Mouse (Mus musculus): ENCODE data around the gene Hist1h1a. TPM values are rescaled to one million over a fixed set of nuclear protein-coding genes. Genes with fewer than 3 reads are reported as not detected.
"Not testable (repeated sequence)": the region's sequence is repeated elsewhere in the genome, so short reads cannot be mapped to it uniquely, and the experiment has no call there.

The Hist1h1a gene
- 10 to 100 TPM; 15.7 to 16.5 TPM for total RNA-seq (2021)
- long read RNA-seq: 0 reads

DNA sequence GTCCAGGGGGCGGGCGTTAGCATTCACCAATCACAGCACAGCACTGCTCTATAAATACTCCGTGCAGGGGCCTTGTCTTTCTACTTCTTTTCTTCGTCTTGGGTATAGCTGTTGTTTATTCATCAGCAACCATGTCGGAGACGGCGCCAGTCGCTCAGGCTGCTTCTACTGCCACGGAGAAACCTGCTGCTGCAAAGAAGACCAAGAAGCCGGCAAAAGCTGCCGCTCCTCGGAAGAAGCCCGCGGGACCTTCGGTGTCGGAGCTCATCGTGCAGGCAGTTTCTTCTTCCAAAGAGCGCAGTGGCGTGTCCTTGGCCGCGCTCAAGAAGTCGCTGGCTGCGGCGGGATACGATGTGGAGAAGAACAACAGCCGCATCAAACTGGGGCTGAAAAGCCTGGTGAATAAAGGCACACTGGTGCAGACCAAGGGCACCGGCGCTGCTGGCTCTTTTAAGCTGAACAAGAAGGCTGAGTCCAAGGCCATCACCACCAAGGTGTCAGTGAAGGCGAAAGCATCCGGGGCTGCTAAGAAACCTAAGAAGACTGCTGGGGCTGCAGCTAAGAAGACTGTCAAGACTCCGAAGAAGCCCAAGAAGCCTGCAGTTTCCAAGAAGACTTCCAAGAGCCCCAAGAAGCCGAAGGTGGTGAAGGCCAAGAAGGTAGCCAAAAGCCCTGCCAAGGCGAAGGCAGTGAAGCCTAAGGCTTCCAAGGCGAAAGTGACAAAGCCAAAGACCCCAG is at the start of gene Hist1h1a:
Gene Hist1h1a (plus strand): TSS at position 81 of the 738 bp plus-strand sequence.
- DNase-seq (ENCODE audit: low spot score in 2 of 2): peak; percentile 63 to 84

- no peak for DNase-seq (ENCODE audit: low spot score in 2 of 2)
Measured at GRCm38 (mm10) chr13:23716261-23717042, 47.0 kb upstream of the Hist1h1a start.

- DNase-seq (ENCODE audit: low spot score in 2 of 2): no peak
Measured at GRCm38 (mm10) chr13:23717176-23717575, 46.3 kb upstream of the Hist1h1a start.

DNA sequence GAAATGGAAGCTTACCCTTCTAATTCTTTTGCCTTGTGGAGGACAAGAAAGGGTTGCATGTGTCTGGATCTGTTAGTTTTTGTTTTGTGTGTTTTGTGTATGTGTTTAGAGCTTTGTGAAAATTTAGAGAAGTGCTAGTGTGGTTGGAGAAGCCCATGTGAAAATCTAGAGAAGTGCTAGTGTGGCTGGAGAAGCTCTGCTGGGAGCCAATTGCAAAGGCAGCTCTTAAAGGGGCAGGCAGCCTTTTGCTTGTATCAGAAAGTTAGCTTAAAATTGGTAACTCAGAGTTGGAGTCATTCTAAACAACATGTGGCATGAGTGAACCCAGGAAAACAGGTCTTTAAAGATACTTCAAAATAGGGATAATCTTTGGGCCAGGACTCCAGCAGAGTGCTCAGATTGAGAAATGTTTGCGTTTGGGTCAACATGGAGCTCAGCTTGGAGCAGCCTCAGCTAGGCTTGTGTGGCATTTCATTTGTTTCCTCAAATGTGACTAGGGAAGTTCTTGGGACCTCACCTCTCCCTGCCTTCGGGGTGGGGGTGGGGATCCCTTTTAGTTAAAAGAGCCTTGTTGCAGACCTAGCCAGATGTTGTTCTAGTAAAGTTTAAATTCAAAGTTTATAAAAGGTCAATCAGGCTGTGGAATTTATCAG is 45.7 kb upstream of the Hist1h1a start:
- not testable (repeated sequence) for DNase-seq (ENCODE audit: low spot score in 2 of 2)

- DNase-seq (ENCODE audit: low spot score in 2 of 2): no peak
Measured at GRCm38 (mm10) chr13:23724239-23724638, 39.2 kb upstream of the Hist1h1a start.

DNA sequence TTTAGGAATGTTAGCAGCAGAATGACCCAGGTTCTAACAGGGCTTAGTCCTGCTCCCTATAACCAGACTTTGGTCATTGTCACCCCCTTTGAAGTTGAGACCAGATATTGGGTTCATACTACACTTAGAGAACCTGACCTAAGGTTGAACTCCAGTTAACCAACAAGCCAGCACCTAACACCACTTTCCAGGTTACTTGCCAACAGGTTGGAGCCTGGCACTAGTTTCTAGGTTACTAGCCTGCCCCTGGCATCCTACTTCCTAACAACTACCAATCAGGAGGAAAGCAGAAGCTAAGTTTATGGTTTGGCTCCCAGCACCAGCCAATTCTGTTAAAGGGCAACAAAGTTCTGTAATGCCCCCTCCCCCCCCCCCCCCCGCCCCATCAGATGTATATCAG is 38.3 kb upstream of the Hist1h1a start:
- DNase-seq (ENCODE audit: low spot score in 2 of 2): no peak

GRCm38 (mm10) chr13:23728472-23729191 is 34.8 kb upstream of the Hist1h1a start:
- no peak for DNase-seq (ENCODE audit: low spot score in 2 of 2)

GRCm38 (mm10) chr13:23729192-23729525 is 34.3 kb upstream of the Hist1h1a start:
- DNase-seq (ENCODE audit: low spot score in 2 of 2): no peak

DNA sequence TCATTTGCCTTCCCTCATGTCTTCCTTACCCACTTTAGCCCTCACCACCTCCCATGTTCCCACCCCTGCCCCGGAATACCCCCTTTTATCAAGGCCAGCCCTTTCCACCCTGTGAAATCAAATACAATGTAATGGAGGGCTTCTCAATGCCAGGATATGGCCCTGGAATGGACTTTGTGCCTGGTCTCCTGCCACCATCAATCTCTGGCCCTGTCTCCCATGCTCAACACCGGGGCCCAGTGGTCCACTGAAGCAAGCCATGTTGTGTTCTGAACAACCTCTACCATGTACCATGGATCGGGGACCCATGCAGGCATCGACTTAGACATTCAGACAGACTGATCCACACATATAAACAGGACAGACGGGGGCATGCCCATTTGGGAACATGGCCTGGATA is 33.8 kb upstream of the Hist1h1a start:
- no peak for DNase-seq (ENCODE audit: low spot score in 2 of 2)

DNA sequence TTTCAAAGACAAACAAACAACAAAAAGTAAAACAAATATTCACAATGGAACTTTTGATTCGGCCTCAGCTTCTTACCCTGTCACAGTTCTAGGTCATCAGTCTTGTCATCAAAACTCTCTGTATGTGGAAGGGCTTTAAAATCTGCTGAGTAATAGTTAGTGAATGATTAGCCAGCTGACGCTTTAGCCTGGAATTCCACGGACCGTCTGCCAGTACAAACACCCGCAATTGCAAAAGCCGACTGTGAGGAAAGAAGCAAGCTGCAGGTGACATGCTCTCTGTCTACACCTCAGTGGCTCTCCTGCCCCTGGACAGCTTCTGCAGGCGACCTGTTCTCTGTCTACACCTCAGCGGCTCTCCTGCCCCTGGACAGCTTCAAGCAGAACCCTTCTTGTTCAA is 33.0 kb upstream of the Hist1h1a start:
- DNase-seq (ENCODE audit: low spot score in 2 of 2): no peak

DNA sequence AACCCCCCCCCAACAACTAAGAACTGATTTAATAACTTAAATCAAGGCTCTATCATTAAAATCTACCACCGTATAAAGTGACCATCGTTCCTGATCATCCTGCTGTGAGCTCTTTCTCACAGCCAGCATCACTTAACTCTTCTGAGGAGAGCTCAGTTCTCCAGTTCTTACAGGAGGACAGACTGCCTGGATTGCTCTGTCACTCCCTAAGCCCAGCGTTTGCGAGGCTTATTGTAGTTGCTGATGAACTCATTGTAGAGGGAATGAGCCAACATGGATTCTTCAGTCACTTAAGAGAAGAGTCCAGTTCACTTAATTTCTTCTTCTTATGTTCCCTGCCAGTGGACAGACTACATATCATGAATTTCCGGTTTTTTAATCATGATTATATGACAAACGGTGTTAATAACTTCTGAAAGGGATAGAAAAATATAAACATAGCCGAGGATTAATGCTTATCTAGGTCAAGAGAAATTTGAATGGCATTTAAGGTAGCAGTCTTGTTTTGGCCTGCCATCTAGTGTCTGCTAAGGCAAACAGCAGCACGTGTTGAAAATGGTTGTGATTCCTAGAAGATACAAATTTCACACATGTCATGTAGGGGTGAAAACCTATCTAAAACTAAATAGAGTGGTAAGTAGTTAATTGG is 31.2 kb upstream of the Hist1h1a start:
- peak in 1 of 2 experiments; percentile 66 for DNase-seq (ENCODE audit: low spot score in 2 of 2)

- no peak for DNase-seq (ENCODE audit: low spot score in 2 of 2)
Measured at GRCm38 (mm10) chr13:23737091-23737490, 26.4 kb upstream of the Hist1h1a start.

- DNase-seq (ENCODE audit: low spot score in 2 of 2): no peak
Measured at GRCm38 (mm10) chr13:23738041-23738440, 25.4 kb upstream of the Hist1h1a start.

- peak; percentile 76 to 89 for DNase-seq (ENCODE audit: low spot score in 2 of 2)
Measured at GRCm38 (mm10) chr13:23738677-23739068, 24.8 kb upstream of the Hist1h1a start, which contains the start of gene Hist1h1c. TSS of gene Hist1h1c (plus strand) at chr13:23738808.

DNA sequence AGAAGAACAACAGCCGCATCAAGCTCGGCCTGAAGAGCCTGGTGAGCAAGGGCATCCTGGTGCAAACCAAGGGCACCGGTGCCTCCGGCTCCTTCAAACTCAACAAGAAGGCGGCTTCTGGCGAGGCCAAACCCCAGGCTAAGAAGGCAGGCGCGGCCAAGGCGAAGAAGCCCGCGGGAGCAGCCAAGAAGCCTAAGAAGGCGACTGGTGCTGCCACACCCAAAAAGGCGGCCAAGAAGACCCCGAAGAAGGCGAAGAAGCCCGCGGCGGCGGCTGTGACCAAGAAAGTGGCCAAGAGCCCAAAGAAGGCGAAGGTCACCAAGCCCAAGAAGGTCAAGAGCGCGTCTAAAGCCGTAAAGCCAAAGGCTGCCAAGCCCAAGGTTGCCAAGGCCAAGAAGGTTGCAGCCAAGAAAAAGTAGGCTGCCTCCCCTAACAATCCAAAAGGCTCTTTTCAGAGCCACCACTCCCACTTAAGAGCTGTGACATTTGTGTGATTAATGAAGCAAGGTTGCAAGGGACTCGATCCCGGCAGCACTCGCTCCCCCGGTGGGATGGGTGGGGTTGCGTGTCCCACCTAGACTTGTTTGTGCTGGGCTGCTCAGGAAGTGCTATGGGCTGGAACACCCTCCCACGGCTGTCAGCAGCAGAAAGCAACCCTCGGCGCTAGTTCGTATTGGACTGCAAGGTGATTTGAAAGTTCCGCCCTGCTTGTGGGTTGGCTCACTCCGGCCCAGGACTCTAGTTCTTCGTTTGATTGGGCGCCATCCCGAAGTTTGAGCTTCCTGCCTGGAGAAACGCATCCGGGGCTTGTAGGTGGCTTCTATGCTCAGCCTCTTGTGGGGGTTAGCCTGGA is 24.2 kb upstream of the Hist1h1a start:
- DNase-seq (ENCODE audit: low spot score in 2 of 2): peak; percentile 94 to 98

- DNase-seq (ENCODE audit: low spot score in 2 of 2): no peak
Measured at GRCm38 (mm10) chr13:23739922-23740252, 23.6 kb upstream of the Hist1h1a start.

DNA sequence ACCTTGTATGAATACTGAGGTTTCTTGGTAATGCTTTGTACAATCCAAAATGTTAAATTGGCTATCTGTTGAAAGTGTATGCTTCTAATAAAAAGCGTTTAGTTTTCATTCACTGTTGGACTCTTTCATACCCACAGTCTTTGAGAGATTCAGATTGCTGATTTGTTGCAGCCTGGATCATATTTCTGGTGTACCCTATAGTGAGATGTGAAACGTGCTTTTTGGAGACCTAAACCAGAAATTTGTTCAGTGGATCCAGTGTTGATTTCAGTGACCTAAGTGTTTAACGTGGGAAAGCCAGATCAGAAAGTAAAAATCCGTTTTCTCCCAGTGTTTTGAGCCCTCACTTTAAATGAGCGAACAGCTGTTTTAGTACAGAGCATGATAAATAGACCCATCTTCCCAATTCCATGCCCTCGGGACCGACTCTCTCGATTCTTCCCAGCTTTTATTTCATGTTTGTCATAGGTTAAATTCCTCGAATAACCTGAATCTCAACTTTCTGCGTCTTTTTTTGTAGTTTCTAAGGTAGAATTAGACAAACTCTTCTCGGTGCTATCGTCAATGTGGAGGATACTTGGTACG is 23.1 kb upstream of the Hist1h1a start:
- no peak for DNase-seq (ENCODE audit: low spot score in 2 of 2)

DNA sequence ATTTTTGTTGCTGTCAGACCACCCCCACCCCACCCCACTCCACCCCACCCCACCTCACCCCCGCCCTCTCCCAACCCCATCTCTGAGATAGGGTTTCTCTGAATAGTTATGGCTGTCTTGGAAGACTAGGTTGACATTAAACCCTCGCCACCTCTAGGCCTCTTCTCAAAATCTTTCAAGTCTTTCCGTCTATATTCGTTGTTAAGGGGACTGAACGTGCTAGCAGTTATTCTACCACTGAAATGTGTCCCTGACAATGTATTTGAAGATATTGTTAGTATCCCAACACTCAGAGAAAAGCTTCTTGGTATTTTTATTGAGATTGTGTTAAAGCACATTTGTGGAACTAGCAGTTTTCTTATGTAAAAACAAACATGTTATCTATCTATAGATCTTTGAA is 22.6 kb upstream of the Hist1h1a start:
- no peak for DNase-seq (ENCODE audit: low spot score in 2 of 2)

- DNase-seq (ENCODE audit: low spot score in 2 of 2): no peak
Measured at GRCm38 (mm10) chr13:23742007-23742406, 21.5 kb upstream of the Hist1h1a start.

DNA sequence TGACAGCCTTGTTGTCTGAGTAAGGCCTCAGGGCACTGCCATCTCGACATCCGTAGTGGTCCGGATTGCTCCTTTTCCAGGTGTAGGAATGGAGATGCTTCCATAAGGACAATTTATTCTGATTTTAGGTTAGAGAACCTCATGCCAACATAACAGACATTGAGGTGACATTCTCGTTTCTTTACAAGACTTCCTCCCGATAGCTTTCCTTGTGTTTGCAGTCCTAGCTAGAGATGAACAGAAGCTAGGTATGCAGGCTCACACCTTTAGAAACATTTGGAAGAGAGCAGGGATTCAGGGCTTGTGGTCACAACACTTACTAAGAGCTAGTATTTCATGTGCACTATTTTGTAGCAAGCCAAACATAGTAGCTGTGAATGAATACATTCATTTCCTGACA is 20.3 kb upstream of the Hist1h1a start:
- no peak for DNase-seq (ENCODE audit: low spot score in 2 of 2)
